Mouse (Mus musculus): ENCODE data around the gene Tdrd7. TPM values are rescaled to one million over a fixed set of nuclear protein-coding genes. Genes with fewer than 3 reads are reported as not detected.

Tdrd7 gene
- total RNA-seq, 2 experiments from 2014 or later: 10.7 to 38.1 TPM

DNA sequence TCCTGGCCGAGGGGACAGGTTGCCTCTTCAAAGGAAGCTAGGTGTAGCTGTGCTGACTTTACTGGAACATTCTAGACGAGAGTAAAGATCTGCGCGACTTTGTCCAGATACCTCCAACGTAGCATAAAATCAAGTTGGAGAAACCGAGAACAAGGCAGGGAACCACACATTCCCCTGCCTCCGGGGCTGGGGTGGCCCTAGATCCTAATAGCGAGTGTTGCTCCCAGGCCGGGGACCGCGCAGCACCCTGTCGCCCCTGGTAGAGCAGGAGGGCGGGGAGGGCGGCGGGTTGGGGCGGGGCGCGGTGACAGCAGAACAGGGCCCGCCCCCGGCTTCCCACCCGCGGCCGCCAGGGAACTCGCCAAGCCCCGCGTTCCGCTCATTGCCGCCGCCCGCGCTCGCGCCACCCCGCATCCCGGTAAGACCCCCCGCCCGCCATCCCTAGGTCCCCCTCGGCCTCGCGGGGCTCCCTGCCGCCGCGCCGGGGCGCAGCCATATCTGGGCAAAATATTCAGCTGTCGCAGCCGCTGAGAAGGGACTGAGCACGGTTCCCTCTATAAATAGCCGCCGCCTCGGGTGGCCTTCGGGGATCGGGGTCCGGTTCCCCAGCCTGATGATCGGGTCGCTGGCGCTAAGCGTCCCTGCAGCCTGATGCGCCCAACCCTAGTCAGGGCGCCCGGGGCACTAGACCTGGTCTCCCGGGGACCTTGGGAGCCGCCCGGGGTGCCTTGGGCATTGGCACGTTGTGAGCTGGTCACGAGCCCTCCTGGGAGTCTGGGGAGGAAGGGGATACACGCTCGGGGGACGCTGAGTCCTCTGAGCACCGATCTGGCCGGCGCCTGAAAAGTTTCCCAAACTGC is 74.0 kb downstream of the Tdrd7 start, which contains the start of gene Tmod1:
TSS of gene Tmod1 (plus strand) at position 44 of the 860 bp plus-strand sequence.
- peak; percentile 62 for ATAC-seq (replicated peaks; ENCODE audit: low FRiP score, poor library complexity, severe bottlenecking)

DNA sequence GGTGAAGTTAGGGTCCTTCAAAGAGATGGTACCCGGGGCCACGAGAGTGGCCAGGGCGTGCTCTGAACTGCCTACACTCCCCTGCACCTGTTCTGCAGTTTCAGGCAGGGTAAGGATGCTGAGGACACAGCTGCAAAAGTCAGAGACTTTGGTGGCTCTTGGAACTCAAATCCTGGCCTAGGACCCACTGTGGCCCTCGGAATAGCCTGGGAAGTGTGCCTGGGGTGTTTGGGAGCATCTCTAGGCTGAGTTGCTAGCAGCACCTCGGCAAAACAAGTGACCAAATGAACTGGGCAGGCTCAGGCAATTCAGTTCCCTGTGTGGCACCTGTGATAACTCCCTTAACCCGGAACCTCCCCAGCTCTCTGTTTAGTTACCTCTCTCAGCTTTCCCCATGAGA is 74.8 kb downstream of the Tdrd7 start:
- ATAC-seq (replicated peaks; ENCODE audit: low FRiP score, poor library complexity, severe bottlenecking): peak; percentile 62

DNA sequence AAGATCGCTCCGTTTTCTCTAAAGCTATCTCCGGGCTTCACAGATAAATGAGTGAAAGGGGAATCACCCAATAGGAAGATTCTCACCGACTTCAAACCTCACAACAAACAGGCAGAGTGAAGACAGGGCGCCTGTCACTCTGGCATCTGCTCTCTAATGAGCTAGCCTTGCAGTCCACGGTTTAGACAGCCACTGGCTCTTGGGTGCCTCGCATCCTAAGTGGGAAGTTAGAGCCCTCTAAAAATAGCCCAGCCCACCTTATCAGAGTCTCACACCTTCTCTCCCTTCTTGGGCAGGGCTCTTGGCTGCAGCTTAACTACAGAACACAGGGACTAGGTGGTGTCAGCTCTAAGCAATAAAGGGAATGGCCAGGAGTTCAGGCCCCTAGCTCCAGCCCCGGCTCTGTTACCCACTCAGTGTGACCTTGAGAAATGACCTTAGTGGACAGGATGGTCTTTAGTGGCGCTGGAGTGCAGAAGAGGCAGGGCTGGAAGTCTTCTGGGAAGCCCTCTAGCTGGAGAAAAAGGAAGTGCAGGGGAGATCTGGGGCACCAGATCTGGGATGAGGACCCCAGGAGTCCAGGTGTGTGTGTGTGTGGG is 75.6 kb downstream of the Tdrd7 start:
- peak; percentile 83 for ATAC-seq (replicated peaks; ENCODE audit: low FRiP score, poor library complexity, severe bottlenecking)

DNA sequence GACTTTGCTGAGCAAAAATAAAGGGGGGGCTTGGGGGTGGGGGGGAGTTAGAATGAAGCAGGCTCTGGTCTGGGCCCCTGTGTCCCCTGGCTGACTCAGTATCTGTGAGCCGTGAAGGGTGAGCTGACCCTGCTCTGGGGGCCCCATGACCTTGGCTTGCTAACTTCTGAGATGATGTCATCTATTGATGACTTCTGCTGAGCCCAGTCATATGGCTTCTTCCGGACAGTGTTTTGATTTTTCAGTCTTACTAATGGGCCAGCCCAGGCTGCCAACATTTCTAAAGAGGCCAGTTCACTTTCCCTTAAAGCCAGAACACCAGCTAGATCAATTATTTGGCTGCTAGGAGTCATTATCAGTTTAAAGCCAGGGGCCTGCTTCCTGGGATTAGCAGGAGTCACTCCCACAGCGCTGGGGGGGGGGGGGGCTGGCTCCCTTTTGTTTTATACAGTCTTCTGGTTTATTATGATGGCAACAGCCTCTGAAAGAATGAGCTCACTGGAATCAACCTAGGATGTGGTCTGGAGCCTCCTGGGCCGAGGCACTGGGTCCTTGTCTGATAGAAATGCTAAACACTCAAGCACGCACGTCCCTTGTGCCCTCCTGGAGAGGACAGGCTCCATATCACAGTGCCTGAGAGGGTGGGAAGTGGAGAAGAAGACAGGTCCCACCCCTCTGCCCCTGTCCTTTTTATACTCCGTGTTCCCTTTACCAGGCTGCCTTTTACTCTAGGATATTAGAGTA is 76.8 kb downstream of the Tdrd7 start:
- no peak for ATAC-seq (replicated peaks; ENCODE audit: low FRiP score, poor library complexity, severe bottlenecking)

DNA sequence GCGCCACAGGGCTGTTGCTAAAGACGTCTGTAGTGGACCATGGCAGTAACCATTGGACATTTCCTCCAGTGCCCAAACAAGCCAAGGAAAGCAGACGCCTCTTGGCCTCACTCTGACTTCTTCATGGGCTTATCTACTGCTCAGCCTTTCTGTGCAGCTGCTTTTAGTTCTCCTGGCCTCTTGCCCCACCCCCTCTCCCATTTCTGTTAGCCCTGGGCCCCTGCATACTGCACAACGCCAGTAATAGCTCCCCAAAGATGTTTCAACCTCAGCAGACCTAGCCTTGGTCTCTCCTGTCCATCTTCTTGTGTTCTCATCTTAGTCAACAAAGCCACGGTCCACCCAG is 77.3 kb downstream of the Tdrd7 start:
- ATAC-seq (replicated peaks; ENCODE audit: low FRiP score, poor library complexity, severe bottlenecking): no peak

DNA sequence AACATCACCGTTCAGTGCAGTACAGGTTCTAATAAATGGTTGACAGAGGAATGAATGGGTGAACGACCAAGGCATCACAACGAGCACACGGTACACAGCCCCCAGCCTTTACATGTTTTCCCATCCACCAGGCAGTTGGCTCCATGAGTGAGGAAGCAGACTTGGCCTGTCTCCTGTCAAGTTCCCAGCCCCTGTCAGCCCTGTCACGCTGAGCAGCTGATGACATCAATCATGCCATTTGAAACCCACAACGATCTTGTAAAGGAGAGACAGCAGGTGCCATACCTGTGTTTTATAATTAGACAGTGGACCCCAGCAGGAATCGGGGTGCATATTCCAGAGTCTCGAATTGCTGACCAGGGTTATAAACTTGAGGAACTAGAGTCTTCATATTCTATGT is 78.2 kb downstream of the Tdrd7 start:
- ATAC-seq (replicated peaks; ENCODE audit: low FRiP score, poor library complexity, severe bottlenecking): no peak

DNA sequence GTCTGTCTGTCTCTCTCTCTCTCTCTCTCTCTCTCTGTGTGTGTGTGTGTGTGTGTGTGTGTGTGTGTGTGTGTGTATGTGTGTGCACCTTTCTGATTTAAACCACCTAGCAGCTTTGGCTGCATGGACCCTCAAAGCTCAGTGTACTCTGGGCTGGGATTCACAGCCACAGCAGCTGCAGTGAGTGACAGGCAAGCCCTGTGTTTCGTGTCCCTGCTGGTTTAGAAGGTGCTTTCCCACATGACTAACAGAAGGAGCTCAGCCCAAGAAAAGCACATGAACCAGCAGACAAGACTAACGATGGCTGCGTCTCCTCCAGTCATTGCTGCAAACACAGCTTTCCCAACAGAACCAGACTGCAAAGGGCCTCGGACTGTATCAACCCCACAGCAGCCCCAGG is 82.8 kb downstream of the Tdrd7 start:
- ATAC-seq (replicated peaks; ENCODE audit: low FRiP score, poor library complexity, severe bottlenecking): no peak

DNA sequence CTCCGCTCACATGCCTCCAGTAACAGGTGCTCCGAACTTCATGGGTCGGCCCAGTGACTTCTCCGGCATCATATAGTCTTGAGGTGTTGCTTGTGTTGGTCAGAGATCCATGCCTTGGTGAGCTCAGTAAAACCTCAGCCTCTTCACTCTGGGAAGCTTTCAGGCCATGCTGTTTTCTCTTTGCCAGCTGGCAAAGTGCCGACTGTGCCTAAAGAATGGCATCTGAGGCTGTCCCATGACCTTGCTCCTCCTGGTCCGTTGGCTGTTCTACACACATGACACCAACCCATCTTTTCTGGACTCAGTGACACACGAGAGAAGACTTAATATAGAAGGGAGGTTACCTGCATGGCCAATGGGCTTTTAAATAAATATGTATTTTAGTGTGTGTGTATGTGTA is 83.3 kb downstream of the Tdrd7 start:
- ATAC-seq (replicated peaks; ENCODE audit: low FRiP score, poor library complexity, severe bottlenecking): no peak

DNA sequence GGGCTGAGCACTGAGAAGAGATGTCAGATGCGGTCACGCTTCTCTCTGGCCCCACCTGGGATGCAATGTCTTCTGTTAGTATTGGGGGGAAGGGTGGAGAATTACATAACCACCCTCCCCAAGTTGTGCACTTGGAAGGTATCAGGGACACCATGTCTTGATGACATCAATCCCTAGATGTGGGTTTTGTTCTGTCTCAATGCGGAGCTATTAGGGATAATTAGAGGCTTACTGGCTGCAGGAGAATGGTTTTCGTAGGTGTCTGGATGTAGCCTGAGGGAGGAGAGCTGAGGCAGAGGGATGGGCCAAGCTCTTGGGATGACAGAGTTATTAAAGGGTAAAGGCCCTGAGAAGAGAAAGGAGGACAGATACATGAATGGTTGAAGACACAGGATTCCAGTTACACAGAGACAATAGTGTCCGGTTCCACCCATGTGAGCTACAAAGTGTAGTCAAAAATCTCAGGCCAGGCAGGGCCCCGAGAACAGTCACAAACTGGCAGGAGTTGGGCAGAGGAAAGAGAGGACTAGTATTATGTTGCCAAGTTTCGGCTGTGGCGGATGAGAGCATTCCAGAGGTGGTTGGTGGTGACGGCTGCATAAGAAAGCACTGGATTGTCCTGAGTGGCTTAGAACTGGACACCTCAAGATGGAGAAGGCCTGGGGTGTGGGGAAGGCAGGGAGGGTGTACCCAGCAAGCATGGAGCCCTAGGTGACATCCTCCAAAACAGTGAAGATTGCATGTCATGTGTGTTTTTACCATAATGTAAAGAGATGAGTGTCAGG is 88.4 kb downstream of the Tdrd7 start:
- ATAC-seq (replicated peaks; ENCODE audit: low FRiP score, poor library complexity, severe bottlenecking): no peak

DNA sequence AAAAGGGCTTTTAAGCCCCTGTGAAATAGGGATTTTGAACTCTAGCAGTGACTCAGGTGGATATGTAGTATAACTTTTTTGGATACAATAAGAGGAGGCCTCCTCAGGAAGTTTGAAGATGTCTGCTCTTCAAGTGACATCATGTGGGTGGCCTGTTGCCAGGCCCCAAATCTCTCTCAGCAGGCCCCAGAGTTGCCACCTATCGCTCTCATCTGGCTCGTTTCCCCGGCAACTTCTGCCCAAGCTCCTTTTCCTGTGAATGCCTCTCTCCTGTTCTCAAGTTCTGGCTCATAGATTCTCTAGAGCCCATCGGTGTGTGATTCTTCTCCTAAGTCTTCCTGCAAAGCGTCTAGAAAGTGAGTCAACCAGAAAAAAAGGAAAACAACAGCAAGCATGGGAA is 91.0 kb downstream of the Tdrd7 start:
- ATAC-seq (replicated peaks; ENCODE audit: low FRiP score, poor library complexity, severe bottlenecking): no peak

DNA sequence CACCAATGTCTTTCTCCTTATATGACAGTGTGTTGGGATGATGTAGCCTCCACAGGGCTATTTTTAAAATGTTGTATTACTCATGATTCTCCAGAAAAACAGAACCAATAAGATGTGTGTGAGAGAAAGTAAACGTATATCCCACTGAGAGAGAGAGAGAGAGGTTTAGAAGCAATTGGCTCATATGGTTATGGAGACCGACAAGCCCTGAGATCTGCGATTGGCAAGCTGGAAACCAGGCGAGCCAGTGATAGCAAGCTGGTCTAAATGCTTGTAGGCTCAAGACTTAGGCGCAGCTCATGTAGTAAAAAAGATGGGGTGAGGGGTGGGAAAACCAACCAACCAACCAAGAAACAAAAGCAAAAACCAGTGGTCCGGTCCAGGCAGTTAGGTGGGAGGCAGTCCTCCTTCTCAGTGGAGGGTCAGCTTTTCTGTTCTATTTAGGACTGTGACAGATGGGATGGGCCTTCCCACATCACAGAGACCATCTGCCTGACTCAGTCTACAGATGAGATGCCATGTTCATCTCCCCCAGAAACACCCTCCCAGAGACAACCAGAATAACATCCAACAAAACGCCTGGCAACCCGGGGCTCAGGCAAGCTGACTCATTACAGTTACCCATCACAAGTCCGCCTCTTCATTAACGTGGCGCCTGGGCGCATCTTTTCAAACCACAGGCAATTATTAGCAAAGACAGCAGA is 96.3 kb downstream of the Tdrd7 start:
- no peak for ATAC-seq (replicated peaks; ENCODE audit: low FRiP score, poor library complexity, severe bottlenecking)

DNA sequence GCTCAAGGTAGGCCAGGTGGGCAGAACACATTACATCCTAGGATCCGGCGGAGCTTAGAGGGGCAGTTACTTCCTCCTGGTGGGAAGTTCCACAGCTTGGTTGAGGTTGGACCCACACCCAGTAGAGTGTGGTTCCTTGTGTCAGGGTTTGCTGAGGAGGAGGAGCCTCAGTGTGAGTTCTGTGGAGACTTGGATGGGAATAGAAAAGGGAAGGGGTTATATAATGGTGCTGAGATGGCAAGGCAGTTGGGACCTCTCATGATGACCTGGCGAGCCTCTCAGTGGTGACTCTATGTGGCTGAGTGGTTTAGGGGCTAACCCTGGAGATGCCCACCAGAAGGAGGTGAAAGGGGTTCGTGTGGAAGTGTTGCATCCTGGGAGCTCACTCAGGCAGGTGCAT is 98.7 kb downstream of the Tdrd7 start:
- ATAC-seq (replicated peaks; ENCODE audit: low FRiP score, poor library complexity, severe bottlenecking): no peak

DNA sequence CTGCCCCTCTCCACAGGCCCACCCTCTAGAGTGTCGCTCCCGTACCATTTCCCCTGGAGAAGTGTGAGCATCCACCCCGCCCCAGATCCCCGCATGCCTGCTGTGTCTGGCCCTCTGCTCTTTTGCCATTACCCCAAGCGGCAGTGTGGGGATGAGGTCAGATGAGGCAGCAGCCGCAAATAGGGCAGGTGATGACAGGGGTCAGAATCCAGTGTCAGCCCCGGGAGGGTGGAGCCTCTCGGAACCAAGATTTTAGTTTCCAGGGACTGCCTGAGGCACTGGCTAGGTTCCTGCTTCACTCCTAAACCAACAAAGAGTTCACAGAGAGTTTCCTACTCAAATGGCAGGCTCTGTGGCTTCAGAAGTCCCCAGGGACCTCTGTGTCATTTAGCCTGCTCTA is 99.1 kb downstream of the Tdrd7 start:
- ATAC-seq (replicated peaks; ENCODE audit: low FRiP score, poor library complexity, severe bottlenecking): no peak

DNA sequence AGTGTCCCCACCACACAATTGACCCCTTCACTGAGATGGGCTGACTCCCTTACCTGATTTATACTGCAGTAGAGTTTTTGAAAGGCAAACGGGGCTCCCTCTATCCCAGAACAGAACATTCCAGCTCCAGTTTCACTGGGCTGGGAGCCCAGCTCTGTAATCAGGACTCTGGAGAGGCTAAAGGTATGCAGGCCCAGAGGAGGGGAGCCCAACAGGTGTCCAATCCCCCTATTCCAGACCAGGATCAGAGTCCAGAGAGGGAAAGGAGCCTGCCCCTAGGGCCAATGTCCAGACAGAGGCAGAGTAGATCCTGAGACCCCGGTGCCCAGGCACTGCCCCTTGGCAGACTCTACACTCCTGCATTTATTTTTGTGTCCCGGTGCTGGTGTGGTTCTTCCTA is 99.8 kb downstream of the Tdrd7 start:
- no peak for ATAC-seq (replicated peaks; ENCODE audit: low FRiP score, poor library complexity, severe bottlenecking)

DNA sequence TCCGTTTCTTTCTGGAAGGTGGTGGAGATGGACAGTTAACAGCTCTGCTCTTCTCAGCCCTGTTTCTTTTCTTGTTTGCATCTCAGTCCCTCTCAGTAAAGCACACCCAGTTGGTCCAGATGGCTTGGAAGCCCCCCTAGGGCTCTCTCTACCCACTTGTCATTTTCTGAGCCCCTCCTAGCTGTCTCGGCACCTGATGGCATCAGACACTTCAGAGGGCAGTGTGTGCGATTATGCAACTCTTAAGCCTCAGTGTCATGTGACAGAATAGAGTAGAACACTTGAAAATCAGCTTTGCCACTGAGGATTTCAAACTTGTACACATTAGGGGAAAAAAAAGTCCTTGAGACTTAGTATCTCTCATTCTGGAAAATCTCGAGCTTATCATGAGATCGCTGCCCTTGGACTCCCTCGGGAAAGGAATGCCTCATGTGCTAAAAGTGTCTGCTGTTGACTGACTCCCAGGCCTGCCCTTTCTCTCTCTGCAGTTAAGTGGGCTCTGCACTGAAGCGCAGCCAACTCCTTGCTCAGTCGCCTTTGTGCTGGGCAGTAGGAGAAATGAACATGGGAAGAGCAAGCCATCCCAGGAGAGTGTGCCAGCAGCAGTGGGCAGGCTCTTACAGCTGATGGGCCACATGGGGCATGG is 100.7 kb downstream of the Tdrd7 start:
- ATAC-seq (replicated peaks; ENCODE audit: low FRiP score, poor library complexity, severe bottlenecking): no peak

DNA sequence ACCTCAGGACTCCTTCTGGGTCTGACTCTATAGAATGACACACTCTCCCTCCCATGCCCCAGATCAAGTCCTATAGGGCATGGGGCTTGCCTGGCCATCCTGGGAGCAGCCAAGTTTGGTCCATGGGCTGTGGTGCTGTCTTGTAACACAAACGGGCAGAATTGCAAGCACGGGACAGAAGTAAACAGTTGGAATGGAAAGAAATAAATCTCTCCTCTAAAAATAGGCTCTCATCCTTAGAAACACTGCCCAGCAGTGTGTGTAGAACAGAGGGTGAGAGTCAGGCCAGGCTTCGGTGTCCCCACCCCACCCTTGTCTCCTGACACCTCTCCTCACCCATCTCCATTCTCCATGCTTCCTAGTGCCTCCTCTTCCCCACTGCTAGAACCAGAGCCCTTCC is 102.9 kb downstream of the Tdrd7 start:
- ATAC-seq (replicated peaks; ENCODE audit: low FRiP score, poor library complexity, severe bottlenecking): no peak

DNA sequence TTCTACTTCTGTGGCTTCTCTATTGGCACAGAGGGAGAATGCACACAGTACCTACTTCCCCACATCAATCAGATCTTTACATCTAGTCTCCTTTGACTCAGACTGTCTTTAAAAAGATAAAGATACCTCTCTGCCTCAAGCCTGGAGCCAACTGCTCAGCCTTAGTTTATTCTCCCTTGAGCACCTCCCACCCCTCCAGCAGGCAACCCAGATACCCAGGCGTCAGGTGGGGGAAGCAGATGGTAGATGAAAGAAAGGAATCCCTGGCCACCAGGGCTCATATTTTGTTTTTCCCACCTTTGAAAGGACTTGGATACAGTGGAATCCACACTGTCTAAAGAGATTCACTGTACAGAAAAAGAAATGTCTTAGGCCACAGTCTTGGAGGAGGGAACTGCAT is 103.4 kb downstream of the Tdrd7 start:
- ATAC-seq (replicated peaks; ENCODE audit: low FRiP score, poor library complexity, severe bottlenecking): no peak

DNA sequence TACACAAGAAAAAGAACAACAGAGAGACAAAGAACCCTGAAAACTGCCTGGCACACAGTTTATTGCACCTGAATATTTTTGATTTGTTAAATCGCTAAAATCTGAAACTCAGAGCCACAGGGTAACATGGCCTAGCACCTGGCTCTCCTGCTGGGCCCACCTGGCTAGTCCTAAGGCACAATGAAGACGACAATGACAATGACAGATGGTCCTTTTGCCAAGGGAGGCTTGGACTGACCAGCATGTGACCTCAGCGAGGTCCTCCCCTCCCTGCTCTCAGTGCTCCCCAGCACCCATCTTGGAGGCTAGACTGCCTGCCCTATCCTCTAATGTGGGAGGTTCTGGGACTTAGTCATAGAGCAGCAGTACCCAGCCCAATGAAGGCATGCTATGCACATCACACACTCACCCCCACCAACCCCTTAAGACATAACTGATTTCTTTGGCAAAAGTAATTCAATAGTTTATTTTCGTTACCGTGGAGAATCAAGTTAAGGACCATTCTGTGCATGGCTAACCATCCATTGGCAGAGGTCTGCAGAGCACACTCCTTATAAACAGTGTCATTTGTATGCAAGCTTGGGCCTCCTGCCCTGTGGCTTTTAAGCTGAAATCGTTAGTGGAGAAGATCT is 104.8 kb downstream of the Tdrd7 start:
- no peak for ATAC-seq (replicated peaks; ENCODE audit: low FRiP score, poor library complexity, severe bottlenecking)

DNA sequence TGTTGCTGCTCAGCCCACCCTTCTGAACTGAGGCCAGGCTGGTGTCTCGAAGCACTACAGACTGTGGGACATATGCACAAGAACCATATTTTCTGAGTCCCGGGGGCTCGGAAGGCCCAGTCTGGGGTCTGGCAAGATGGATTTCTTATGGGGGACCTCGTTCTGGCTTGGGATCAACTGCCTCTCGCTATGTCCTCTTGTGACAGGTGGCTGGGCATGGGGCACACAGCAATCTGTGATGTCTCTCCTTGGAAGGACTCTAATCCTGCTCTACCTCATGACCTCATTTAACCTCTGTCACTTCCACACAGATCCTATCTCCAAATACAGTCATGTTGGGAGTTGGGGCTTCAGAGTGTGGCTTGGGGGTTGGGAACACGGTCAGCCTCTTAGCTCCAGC is 107.5 kb downstream of the Tdrd7 start:
- no peak for ATAC-seq (replicated peaks; ENCODE audit: low FRiP score, poor library complexity, severe bottlenecking)
